Mouse (Mus musculus): ENCODE results near the gene Hoxa6.
A peak's percentile ranks its signal among the peaks of the same experiment; 100 is the strongest.

The Hoxa6 gene

GRCm38 (mm10) chr6:52165441-52166370, 42.8 kb downstream of the Hoxa6 start:
- DNase-seq (ENCODE audit: low read depth in 2 of 2, low spot score in 2 of 2): no peak

- DNase-seq (ENCODE audit: low read depth in 2 of 2, low spot score in 2 of 2): no peak
Measured at GRCm38 (mm10) chr6:52164626-52165440, 43.7 kb downstream of the Hoxa6 start, which contains the start of gene Hoxa2. Gene Hoxa2 (minus strand): TSS chr6:52164831.

- DNase-seq (ENCODE audit: low read depth in 2 of 2, low spot score in 2 of 2): no peak
Measured at GRCm38 (mm10) chr6:52164051-52164625, 44.4 kb downstream of the Hoxa6 start.

GRCm38 (mm10) chr6:52163366-52164031, 45.0 kb downstream of the Hoxa6 start:
- no peak for DNase-seq (ENCODE audit: low read depth in 2 of 2, low spot score in 2 of 2)

- DNase-seq (ENCODE audit: low read depth in 2 of 2, low spot score in 2 of 2): no peak
Measured at GRCm38 (mm10) chr6:52162611-52163365, 45.7 kb downstream of the Hoxa6 start.

- no peak for DNase-seq (ENCODE audit: low read depth in 2 of 2, low spot score in 2 of 2)
Measured at GRCm38 (mm10) chr6:52162093-52162380, 46.5 kb downstream of the Hoxa6 start.

- no peak for DNase-seq (ENCODE audit: low read depth in 2 of 2, low spot score in 2 of 2)
Measured at GRCm38 (mm10) chr6:52161336-52162092, 47.0 kb downstream of the Hoxa6 start.

- DNase-seq (ENCODE audit: low read depth in 2 of 2, low spot score in 2 of 2): no peak
Measured at GRCm38 (mm10) chr6:52160511-52161335, 47.8 kb downstream of the Hoxa6 start.

- no peak for DNase-seq (ENCODE audit: low read depth in 2 of 2, low spot score in 2 of 2)
Measured at GRCm38 (mm10) chr6:52159979-52160378, 48.5 kb downstream of the Hoxa6 start.

GRCm38 (mm10) chr6:52159164-52159761, 49.3 kb downstream of the Hoxa6 start:
- no peak for DNase-seq (ENCODE audit: low read depth in 2 of 2, low spot score in 2 of 2)

GRCm38 (mm10) chr6:52158276-52159051, 50.1 kb downstream of the Hoxa6 start, which contains the start of gene Hoxa1:
Gene Hoxa1 (minus strand): TSS chr6:52158317.
- DNase-seq (ENCODE audit: low read depth in 2 of 2, low spot score in 2 of 2): peak; percentile 14 to 28

GRCm38 (mm10) chr6:52157466-52158275, 50.9 kb downstream of the Hoxa6 start:
- no peak for DNase-seq (ENCODE audit: low read depth in 2 of 2, low spot score in 2 of 2)

- no peak for DNase-seq (ENCODE audit: low read depth in 2 of 2, low spot score in 2 of 2)
Measured at GRCm38 (mm10) chr6:52156551-52157200, 51.8 kb downstream of the Hoxa6 start.

All from CD8-positive naive resting alpha-beta T cell, adult 2 months (primary cell).